Mouse (Mus musculus): Measurements from ENCODE around the gene Ccnk.

Gene Ccnk

DNA sequence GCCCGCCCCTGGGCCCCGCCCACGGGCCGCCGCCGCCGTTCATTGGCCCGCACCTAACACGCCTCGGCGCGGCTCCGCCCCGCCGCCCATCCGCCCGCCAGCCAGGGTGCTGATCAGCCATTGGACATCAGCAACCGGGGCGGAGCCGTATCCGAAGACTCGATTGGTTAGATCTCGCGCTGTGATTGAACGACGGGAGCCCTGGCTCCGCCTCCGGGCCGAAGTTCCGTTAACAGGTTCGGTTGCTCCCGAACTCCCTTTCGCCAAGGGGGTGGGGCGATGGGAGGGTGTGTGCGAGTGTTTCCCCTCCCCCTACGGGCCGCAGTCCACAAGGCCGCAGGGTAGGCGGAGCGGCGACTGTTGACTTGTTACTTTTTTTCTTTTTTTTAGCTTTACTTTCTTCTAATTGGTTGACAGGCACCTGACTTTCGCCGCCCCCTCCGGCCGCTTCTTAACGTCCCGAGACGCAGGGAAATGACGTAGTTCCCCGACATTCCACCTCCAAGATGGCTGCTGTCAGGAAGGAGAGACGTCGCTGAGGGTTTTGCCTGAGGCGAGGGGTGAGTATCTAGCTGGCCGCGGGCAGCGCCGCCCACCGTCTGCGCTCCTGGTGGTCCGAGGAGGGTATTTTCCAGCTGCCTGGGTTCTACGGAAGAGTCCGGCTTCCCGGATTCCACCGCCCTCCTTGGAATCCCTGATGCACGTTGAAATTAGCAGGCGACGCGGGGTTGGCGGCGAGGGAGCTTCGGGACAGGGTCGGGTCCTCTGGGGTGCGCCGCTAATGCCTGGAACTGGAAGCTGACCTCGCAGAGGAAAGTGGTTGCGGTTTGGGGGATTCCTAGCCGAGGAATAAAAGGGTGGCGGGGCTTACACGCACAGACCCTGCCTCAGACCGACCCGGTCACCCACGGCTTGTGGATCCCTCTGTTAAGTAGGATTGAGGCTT lies at the start of gene Ccnk:
TSS of gene Ccnk (plus strand) at position 259 of the 946 bp plus-strand sequence.
- peak; percentile 96 to 98 for DNase-seq (ENCODE audit: low spot score in 2 of 2)

DNA sequence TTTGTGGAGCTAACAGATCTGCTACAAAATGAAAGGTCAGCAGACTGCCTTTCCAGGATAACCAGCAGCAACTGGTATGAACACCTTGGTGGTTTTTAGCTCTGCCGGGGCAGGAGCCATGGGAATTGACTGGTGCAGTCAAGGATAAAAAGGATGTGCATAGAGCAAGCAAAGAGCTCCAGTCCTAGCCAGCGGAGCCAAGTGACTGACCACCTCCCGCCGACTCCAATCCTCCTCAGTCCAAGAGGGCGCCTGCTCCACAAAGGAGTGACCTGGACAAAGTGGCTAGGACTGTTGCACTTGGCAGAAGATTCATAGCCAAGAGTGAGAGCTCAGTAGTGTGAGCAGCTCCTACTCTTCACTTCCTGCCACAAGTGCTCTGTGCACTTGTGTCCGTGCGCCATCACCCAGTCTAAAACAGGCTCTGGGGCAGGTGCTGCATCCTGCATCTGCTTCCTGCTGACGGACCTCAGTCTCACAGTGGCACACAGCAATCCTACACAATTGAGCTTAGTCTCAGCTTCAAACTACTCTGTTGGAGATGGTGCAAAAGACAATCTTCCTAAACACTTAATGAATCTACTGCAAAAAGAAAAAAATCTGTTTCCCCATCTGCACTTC lies 46.8 kb upstream of the Ccnk start:
- no peak for DNase-seq (ENCODE audit: low spot score in 2 of 2)

DNA sequence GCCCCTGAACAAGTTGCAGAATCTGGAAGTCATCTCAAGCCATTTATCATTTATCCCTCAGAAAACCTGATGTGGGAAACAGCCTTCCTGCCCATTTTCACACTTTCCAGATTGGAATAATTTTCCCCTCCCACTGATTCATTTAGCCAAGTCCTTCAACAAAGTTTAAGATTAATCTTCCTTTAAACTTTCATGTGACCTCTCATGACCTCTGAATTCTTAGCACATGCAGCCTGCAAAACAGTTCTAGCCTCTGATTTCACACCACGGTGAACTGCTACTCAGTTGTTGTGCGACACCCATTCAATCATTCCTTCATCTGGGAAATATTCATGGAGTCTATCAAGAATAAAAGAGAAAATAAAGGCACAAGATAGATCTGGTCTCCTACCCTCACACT lies 46.2 kb upstream of the Ccnk start:
- DNase-seq (ENCODE audit: low spot score in 2 of 2) = no peak

DNA sequence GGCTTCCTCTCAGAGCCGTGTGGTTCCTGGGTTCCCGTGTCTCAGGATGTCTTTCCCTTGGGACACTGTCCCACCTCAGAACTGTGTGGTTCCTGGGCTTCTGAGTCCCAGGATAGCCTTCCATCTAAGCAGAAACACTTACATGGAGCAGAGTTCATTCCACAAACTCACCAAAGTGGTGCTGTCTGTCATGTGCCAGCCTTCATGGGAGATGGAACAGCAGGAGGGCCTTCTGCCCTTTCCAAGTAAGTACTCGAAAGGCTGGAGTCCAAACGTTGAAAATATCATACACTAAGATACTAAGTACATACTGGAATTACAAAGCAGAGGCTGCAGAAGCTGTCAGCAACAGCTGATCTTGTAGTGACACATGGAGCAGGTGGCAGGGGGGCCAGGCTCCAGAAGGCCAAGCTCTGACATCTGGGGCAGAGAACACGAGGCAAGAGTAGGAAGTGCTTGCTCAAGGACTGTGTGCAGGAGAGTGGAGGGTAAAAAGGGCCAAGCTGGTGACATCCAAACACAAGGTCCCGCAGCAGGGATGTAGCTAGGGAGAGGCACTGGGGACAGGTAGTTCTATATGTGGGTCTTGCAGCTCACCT lies 43.7 kb upstream of the Ccnk start:
- no peak for DNase-seq (ENCODE audit: low spot score in 2 of 2)

DNA sequence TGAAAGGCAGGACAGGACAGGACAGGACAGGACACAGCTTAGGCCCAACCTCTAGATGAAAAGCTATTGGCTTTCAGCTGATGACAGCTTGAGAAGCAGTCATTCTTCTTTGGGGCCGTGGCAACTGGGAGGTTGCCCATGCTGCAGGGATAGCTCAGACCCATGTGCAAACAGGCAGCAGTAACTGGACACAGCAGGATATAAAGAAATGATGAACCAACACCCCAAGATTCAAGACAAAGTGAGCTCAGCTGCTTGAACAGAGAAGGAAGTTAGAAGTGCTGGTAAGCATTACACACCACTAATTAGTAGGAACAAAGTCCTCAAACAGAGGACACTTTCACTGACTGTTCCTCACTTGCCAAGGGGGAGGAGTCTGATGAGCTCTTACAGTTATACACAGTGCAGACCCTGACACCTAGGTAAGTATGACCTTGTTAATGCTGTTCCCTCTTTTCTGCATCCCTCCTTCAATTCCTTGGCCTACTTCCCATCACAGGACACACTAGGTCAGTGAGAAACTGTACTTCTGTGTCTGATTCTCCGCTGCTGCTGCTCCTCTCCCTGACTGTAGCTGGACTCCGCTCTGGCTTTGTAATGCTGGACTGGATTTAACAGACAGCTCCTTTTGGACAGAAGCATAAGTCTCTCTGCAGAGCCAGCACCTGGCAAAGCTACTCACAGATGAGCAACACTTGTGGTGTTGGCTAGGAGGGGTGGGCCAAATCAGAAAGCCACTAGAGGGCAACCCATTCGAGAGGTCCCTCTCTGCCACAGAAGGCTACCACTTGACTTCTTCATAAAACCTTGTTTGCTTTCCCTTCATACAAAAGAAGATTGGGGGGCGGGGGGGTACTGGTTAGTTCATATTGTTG lies 35.5 kb upstream of the Ccnk start:
- no peak for DNase-seq (ENCODE audit: low spot score in 2 of 2)

DNA sequence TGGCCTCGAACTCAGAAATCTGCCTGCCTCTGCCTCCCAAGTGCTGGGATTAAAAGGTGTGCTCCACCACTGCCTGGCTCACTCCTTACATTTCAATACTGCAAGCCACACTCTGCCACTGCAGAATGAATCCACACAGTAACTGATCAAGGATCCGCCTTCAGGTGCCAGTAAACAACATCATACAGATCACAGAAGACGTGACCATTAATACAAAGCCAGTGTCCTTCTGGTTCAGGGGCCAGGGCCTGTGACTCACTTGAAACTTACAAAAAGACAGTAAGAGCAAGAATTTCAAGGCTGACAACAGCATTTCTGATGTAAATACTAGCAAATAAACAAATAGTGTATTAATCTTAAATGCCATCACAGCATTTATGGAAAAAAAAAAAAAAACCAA lies 34.2 kb upstream of the Ccnk start:
- no peak for DNase-seq (ENCODE audit: low spot score in 2 of 2)

DNA sequence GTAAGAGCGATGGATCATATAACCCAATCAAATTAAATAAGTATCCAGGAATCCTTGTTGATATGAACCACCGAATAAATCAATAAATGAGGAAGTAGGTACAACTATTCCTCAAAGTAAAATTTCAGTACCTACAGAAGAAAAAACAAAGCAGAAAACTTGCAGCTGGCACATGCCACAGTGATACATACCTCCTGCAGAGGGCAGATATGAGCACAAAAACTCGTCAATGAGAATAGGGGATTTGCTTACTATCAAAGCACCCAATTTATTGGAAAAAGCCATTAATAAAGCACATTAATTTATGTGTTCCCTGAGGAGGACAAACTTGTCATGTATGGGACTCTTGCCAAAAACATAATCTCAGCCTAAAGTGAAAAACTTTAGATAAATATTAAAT lies 29.6 kb upstream of the Ccnk start:
- no peak for DNase-seq (ENCODE audit: low spot score in 2 of 2)

DNA sequence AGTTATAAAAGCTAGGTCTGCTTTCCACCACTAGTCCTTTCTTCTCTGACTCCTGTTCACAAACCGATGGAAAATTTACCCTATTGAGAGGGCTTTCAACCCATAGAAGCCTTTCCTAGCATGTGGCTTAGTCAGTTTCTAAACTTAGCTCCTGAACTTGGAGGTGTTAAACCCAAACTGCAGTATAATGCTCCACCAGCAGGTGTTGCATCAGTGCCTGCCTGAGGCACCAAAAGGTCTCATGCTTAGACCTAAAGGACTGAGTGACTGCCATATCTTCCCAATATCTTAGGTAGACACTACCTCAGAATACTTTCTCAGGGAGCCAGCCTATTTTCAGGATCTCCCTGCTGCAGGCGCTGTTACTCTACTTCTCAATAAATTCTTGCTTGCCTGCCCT lies 26.6 kb upstream of the Ccnk start:
- DNase-seq (ENCODE audit: low spot score in 2 of 2) = no peak

DNA sequence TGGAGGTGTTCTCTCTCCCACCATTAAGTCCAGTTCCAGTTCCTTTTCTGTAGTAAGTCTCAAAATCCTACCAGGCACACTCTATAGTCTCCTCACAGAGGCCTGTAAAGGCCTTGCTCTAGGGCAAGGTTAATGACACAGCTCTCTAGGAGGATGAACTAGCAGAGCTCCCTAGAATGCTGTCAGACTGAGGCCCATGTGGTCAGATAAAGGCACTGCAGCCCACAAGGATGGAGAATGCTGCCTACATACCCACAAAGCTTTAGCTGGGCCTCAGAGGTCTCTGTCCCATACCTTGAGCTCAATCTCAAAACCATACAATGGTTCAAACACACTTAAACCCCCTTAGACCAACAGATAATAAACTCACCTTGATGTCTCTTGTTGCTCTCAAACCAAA lies 19.5 kb upstream of the Ccnk start:
- DNase-seq (ENCODE audit: low spot score in 2 of 2) = no peak

DNA sequence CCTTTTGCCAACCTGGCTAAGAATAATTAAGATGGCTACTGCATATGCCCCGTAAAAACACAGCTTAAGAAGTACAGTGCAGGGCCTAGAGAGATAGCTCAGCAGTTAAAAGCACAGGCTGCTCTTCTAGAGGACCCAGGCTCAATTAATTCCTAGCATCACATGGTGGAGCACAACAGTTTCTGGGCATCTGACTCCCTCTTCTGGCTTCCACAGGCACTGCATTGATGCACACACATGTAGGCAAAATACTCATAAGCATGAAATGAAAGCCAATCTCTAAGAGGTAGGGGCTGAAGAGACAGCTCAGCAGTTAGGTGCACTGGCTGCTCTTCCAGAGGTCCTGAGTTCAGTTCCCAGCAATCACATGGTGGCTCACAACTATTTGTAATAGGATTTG lies 17.3 kb upstream of the Ccnk start:
- peak in 1 of 2 experiments; percentile 17 for DNase-seq (ENCODE audit: low spot score in 2 of 2)

DNA sequence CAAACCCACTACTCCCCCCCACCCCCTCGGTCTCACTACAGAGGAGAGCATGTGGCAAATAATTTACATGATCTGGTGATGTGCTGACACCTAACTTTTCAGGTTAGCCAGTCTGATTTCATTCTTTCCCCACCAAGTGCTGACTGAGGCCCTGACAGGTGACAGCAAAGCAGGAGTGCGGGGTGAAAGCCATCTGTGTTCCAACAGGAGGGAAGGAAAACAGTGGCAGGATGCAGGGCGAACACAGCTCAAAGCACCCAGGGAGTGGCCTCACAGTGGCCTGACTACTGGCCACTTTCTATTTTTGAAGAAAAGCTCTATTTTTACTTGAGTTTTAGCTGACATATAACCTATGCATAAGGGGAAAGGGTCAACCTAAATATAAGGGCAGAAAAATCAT lies 15.7 kb upstream of the Ccnk start:
- no peak for DNase-seq (ENCODE audit: low spot score in 2 of 2)

DNA sequence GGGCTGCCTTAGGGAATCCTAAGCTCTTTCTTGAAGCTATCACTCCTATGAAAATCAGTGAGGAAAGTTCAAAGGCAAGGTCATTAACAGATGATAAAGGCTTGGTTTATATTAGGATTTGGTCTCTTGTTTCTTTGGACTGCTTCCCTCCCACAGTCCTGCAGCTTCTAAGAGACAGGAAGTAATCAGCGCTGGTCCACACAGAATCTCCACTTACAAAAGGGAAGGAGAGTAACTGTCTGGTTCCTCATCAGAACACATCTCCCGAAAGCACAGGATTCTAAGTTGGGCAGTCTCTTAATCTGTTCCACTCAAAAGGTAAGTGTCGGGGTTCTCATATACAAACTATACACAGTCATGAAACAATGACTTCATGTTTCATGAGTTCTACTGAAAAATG lies 10.5 kb upstream of the Ccnk start:
- DNase-seq (ENCODE audit: low spot score in 2 of 2) = no peak

DNA sequence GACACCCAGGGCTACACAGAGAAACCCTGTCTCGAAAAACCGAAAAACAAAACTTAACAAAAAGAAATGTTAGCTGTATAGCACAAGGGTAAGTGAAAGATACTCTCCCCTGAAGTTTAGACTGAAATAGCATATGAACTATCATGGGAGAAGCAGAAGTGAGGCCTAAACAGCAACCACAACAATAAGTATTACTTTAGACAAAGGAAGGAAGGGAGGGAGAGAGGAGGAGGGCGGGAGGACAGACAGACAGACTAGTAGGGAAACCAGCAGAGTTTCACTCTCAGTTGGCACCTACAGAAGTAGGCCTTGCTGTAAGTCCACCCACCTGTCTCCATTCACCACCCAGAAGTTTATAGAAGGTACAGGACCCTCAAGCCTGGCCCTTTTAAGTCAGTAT lies 8.9 kb upstream of the Ccnk start:
- DNase-seq (ENCODE audit: low spot score in 2 of 2) = no peak

DNA sequence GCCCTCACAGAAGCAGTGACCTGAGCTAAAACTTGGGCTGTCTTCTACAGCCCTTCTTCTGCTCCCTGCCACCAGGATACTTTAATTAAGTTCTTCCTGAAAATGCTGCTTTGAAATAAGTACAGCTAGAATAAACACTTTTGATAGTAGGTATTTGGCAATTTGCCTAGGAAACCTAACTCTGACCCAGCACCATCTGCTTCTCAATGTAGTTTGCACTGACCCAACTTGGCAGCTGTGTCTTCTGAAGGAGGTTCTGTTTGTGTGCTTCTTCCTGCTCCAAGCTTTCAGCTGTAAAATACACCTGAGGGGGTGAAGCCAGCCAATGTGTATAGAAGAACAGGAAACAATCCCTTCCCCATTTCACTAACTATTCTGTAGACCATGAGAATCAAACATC lies 8.0 kb upstream of the Ccnk start:
- no peak for DNase-seq (ENCODE audit: low spot score in 2 of 2)

DNA sequence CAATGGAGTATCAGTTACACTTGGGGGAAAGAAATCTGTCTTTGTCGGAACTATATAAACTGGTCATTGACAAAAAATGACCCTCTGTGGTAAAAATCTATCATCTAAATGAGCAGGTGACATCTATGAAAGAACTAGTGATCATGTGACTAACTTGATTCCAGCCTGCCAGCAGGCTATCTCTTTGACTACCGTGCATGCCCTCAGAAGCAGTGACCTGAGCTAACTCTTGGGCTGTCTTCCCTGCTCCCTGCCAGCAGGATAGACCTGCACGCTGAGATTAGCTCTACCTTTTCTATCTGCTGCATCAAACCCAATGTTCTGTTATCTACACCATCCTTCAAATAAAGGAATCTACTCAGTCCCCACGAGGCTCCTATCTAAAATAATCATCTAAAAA lies 6.7 kb upstream of the Ccnk start:
- DNase-seq (ENCODE audit: low spot score in 2 of 2) = no peak

DNA sequence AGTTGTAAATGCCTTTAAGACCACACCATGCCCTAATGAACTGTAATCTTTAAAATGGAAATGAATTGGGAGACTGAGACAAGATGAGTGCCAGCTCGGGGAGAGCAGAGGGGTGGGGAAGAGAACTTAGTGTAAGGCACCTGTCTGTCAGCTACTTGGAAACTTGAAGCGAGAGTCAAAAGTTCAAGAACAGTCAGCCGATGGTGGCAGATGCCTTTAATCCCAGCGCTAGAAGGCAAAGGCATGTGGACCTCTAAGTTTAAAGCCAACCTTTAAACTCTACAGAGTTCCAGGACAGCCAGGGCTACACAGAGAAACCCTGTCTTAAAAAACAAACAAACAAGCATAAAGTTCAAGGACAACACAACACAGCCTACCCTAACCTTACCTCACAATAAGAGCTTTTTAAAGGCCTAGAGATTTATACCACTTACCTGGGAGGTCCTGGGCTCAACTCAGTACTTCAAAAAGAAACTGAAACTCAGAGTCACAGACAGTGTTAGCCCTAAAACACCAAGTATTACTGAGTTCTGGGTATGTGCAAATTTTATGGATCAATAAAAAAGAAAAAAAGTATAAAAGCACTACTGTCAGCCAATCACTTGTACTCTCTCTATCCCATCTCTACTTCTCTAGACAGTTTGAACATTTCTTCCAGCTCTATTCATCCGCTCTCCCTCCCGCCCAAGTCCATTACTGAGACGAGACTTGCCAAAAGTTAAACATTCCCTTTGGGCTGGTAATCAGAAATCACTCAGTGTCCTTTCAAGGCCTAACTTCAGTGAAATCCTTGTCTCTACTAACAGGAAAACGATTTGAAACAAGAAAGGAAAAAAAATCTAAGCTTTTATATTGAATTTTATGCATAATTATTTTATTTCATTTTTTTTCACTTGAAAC lies 4.5 kb upstream of the Ccnk start:
- no peak for DNase-seq (ENCODE audit: low spot score in 2 of 2)

DNA sequence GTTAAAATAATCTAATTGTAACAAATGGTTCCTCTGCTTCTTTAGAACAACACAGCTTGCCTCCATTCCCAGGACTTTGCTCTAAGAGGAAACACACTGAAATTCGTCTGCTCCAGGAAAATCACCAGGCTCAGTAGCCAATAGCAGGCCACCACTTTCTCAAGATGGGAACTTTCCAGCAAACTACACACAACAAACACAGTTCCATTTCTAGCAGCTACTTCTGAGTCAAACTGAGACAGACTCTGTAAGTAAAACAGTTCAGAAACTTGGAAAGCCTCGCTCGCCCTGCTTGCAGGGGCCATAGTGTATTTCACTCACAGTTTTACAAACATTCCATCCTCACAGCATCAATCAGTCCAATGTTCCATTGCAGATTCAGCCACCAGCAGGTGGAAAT lies 3.0 kb upstream of the Ccnk start:
- no peak for DNase-seq (ENCODE audit: low spot score in 2 of 2)

DNA sequence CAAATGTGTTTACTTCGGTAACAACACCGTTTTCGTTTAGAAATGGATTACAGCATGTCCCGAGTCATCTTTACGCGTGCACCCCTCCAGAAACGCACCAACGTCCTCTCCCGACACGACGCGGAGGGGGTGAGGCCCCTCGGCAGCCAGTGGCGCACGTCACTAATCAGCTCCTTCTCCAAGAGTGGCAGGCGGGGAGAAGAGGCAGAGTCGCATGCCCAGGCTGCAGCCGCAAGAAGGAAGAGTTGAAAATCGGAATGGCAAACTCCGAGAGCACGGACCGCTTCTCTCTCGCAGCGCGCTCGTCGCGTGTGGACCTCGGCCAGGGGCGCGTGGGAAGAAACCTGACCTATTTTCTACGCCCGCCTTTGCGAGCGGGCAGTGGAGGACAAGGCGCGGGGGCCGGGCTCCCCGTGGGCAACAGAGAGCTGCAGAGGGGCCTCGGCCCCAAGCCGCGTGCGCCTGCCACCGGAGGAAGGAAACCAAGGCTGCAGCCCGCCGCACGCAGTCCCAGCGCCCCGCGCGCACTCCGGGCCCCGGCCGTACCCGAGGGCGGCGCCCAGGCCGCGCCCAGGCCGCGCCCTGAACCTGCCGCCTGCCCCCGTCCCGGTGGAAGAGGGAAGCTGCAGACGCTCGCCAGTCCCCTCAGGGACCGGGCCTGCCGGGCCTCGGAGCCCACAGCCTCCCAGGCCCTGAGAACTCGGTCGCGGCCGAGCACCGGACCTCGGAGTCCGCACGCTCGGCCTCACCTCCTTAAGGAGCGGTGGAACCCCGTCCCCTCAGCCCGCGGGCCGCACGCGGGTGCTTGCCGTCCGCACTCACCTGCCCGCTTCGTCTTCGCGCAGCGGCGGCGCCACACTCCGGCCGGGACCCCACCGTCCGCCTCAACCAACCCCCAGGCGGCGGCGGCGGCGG lies 791 bp upstream of the Ccnk start:
- DNase-seq (ENCODE audit: low spot score in 2 of 2) = peak; percentile 41 to 47

DNA sequence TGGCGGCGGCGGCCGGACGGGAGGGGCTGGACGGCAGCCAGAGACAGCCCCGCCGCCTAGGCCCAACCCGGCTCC lies 296 bp upstream of the Ccnk start, which contains the start of gene Setd3:
TSS of gene Setd3 (minus strand) at position 69 of the 75 bp plus-strand sequence.
- no peak for DNase-seq (ENCODE audit: low spot score in 2 of 2)

DNA sequence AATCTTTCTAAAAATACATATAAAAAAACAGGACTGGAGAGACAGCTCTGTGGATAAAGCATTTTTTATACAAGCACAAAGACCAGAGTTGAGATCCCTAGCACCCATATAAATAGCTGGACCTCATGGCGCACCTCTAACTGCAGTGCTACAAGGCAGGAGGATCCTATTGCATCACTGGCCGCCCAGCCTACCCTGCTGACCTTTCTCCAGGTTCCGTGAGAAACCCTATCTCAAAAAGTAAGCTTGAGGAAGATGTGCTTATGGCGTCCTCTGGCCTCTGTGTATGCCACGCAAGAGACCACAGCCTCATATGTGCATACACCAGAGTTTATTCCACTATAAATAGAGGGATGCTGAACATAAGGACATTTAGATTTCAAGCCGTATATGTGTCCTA lies 2.3 kb downstream of the Ccnk start:
- DNase-seq (ENCODE audit: low spot score in 2 of 2) = no peak
